Mouse (Mus musculus): ENCODE measurements at regions not wholly inside any gene's neighbourhood (a gene's known extent, or its start where the extent isn't known, plus 50 kb on each side); places are given as distances from the start of the nearest gene placed in this dataset.

- no peak for DNase-seq (ENCODE audit: low read depth, low spot score)
These were observed 184.8 kb upstream of the Fn1 start for GRCm38 (mm10) chr1:71837764-71838163.

- no peak for DNase-seq (ENCODE audit: low read depth, low spot score)
These were observed 184.1 kb upstream of the Fn1 start for GRCm38 (mm10) chr1:71837039-71837648.

- DNase-seq (ENCODE audit: low read depth, low spot score), result no peak
These were observed 177.4 kb upstream of the Fn1 start for GRCm38 (mm10) chr1:71830379-71830778.

- no peak for DNase-seq (ENCODE audit: low read depth, low spot score)
These were observed 171.4 kb upstream of the Fn1 start for GRCm38 (mm10) chr1:71824410-71824809.

- no peak for DNase-seq (ENCODE audit: low read depth, low spot score)
These were observed 169.1 kb upstream of the Fn1 start for GRCm38 (mm10) chr1:71822123-71822522.

GRCm38 (mm10) chr1:71821099-71821498 lies 168.1 kb upstream of the Fn1 start:
- DNase-seq (ENCODE audit: low read depth, low spot score), result no peak

GRCm38 (mm10) chr1:71816306-71816705 lies 163.3 kb upstream of the Fn1 start:
- DNase-seq (ENCODE audit: low read depth, low spot score), result no peak

- DNase-seq (ENCODE audit: low read depth, low spot score), result no peak
These were observed 161.1 kb upstream of the Fn1 start for GRCm38 (mm10) chr1:71814141-71814540.

- peak; percentile 9 for DNase-seq (ENCODE audit: low read depth, low spot score)
These were observed 159.2 kb upstream of the Fn1 start for GRCm38 (mm10) chr1:71812171-71812695.

- DNase-seq (ENCODE audit: low read depth, low spot score), result no peak
These were observed 158.3 kb upstream of the Fn1 start for GRCm38 (mm10) chr1:71811196-71811788.

GRCm38 (mm10) chr1:71808005-71808404 lies 155.0 kb upstream of the Fn1 start:
- DNase-seq (ENCODE audit: low read depth, low spot score), result no peak

GRCm38 (mm10) chr1:71807586-71807985 lies 154.6 kb upstream of the Fn1 start:
- DNase-seq (ENCODE audit: low read depth, low spot score), result no peak

- DNase-seq (ENCODE audit: low read depth, low spot score), result no peak
These were observed 148.5 kb upstream of the Fn1 start for GRCm38 (mm10) chr1:71801283-71802066.

- no peak for DNase-seq (ENCODE audit: low read depth, low spot score)
These were observed 147.6 kb upstream of the Fn1 start for GRCm38 (mm10) chr1:71800581-71800980.

GRCm38 (mm10) chr1:71798636-71799035 lies 145.6 kb upstream of the Fn1 start:
- DNase-seq (ENCODE audit: low read depth, low spot score), result no peak

- no peak for DNase-seq (ENCODE audit: low read depth, low spot score)
These were observed 135.4 kb upstream of the Fn1 start for GRCm38 (mm10) chr1:71788408-71788807.

GRCm38 (mm10) chr1:71784880-71785279 lies 131.9 kb upstream of the Fn1 start:
- no peak for DNase-seq (ENCODE audit: low read depth, low spot score)

- DNase-seq (ENCODE audit: low read depth, low spot score), result peak; percentile 4
These were observed 125.3 kb upstream of the Fn1 start for GRCm38 (mm10) chr1:71778292-71778691.

- DNase-seq (ENCODE audit: low read depth, low spot score), result no peak
These were observed 123.0 kb upstream of the Fn1 start for GRCm38 (mm10) chr1:71775865-71776501.

- DNase-seq (ENCODE audit: low read depth, low spot score), result no peak
These were observed 119.5 kb upstream of the Fn1 start for GRCm38 (mm10) chr1:71772526-71772925.

- DNase-seq (ENCODE audit: low read depth, low spot score), result no peak
These were observed 118.8 kb upstream of the Fn1 start for GRCm38 (mm10) chr1:71771798-71772197.

- no peak for DNase-seq (ENCODE audit: low read depth, low spot score)
These were observed 116.6 kb upstream of the Fn1 start for GRCm38 (mm10) chr1:71769595-71769994.

All from WW6 (cell line).